Mouse (Mus musculus): ENCODE measurements at regions not wholly inside any gene's neighbourhood (a gene's known extent, or its start where the extent isn't known, plus 50 kb on each side); places are given as distances from the start of the nearest gene placed in this dataset.

GRCm38 (mm10) chr5:149911968-149912367 is 106.5 kb upstream of the Rxfp2 start:
- WGBS, result 84% methylated on average over 8 of the region's 8 CpGs
- Histone ChIP-seq H3K36me3 (ENCODE audit: control insufficient read depth, insufficient read depth, low read length) (no peaks in the 10 kb centered on the region), H3K27ac (ENCODE audit: low read length) (no peak overlapping the region), H3K4me2 (replicated peaks; ENCODE audit: low read depth, low read length) (no peak overlapping the region), H3K4me1 (ENCODE audit: control insufficient read depth, insufficient read depth, low read length) (0 out of 2 replicates have a peak, but pooled peaks cover 3% of the 10 kb centered on the region), H3K27me3 (ENCODE audit: control insufficient read depth, insufficient read depth, low read length) (no peaks in the 10 kb centered on the region), H3K4me3 (ENCODE audit: low read depth, low read length) (no peak overlapping the region), H3K9ac (replicated peaks; ENCODE audit: low read depth, low read length) (no peak overlapping the region), H3K9me3 (ENCODE audit: control insufficient read depth, low read depth, low read length) (no peaks in the 10 kb centered on the region)
- no peak for ATAC-seq (ENCODE audit: insufficient number of reproducible peaks, insufficient read depth, low FRiP score, low read depth)

GRCm38 (mm10) chr5:149915761-149916160 is 102.7 kb upstream of the Rxfp2 start:
- Histone ChIP-seq H3K27ac (ENCODE audit: low read length) (no peak overlapping the region), H3K27me3 (ENCODE audit: control insufficient read depth, insufficient read depth, low read length) (no peaks in the 10 kb centered on the region), H3K4me1 (ENCODE audit: control insufficient read depth, insufficient read depth, low read length) (no peaks in the 10 kb centered on the region), H3K4me2 (replicated peaks; ENCODE audit: low read depth, low read length) (no peak overlapping the region), H3K9me3 (ENCODE audit: control insufficient read depth, low read depth, low read length) (no peaks in the 10 kb centered on the region), H3K4me3 (ENCODE audit: low read depth, low read length) (no peak overlapping the region), H3K9ac (replicated peaks; ENCODE audit: low read depth, low read length) (no peak overlapping the region), H3K36me3 (ENCODE audit: control insufficient read depth, insufficient read depth, low read length) (no peaks in the 10 kb centered on the region)
- ATAC-seq (ENCODE audit: insufficient number of reproducible peaks, insufficient read depth, low FRiP score, low read depth), result no peak

DNA sequence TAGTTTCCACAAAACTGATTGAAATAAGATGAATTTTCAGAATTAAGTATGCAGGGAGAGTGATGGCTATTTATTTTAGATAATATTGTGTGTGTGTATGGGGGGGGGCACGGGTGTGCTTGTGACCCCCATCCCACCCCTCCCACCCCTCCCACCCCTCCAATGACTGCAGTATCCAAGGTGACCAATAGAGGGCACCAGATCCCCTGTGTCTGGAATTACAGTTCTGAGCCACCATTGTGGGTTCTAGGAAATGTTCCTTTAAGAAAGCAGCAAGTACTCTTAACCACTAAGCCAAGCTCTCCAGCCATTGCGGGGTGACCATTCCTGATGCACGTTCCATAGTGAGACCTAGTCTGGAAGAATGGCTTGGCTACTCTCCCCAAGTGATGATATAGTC is 101.1 kb upstream of the Rxfp2 start:
- H3K9ac ChIP-seq (replicated peaks; ENCODE audit: low read depth, low read length), result no peak overlapping the region
- H3K27me3 ChIP-seq (ENCODE audit: control insufficient read depth, insufficient read depth, low read length), result no peaks in the 10 kb centered on the region
- H3K4me1 ChIP-seq (ENCODE audit: control insufficient read depth, insufficient read depth, low read length), result no peaks in the 10 kb centered on the region
- H3K4me3 ChIP-seq (ENCODE audit: low read depth, low read length), result no peak overlapping the region
- no peaks in the 10 kb centered on the region for H3K9me3 ChIP-seq (ENCODE audit: control insufficient read depth, low read depth, low read length)
- H3K27ac ChIP-seq (ENCODE audit: low read length), result no peak overlapping the region
- no peak overlapping the region for H3K4me2 ChIP-seq (replicated peaks; ENCODE audit: low read depth, low read length)
- ATAC-seq (ENCODE audit: insufficient number of reproducible peaks, insufficient read depth, low FRiP score, low read depth), result no peak
- 30% methylated on average over 3 of the region's 3 CpGs for WGBS
- H3K36me3 ChIP-seq (ENCODE audit: control insufficient read depth, insufficient read depth, low read length), result no peaks in the 10 kb centered on the region

DNA sequence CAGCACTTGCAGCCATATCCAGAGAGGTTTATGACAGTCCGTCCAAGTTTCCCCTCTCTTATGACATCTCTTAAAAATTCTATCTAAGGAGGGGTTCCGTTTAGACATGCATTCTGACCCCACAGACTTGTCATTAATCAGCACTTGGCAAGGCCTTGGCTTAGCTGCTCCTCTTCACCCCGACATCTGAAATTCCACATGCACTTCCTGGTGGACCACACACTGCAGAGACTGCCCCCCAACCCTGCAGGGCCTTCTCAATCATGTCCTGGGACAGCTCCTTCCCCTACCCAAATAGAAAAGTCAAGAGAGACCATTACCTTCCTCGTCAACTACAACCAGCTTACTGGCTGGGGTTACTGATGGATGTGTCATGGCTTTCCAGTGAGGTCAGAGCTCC is 99.4 kb upstream of the Rxfp2 start:
- no peak overlapping the region for H3K4me3 ChIP-seq (ENCODE audit: low read depth, low read length)
- WGBS, result 41% methylated on average over 4 of the region's 4 CpGs
- H3K4me2 ChIP-seq (replicated peaks; ENCODE audit: low read depth, low read length), result no peak overlapping the region

GRCm38 (mm10) chr5:149920326-149920725 is 98.1 kb upstream of the Rxfp2 start:
- ATAC-seq (ENCODE audit: insufficient number of reproducible peaks, insufficient read depth, low FRiP score, low read depth), result no peak
- Histone ChIP-seq H3K9ac (replicated peaks; ENCODE audit: low read depth, low read length) (no peak overlapping the region), H3K4me3 (ENCODE audit: low read depth, low read length) (no peak overlapping the region), H3K27me3 (ENCODE audit: control insufficient read depth, insufficient read depth, low read length) (no peaks in the 10 kb centered on the region), H3K9me3 (ENCODE audit: control insufficient read depth, low read depth, low read length) (no peaks in the 10 kb centered on the region), H3K27ac (ENCODE audit: low read length) (no peak overlapping the region), H3K4me2 (replicated peaks; ENCODE audit: low read depth, low read length) (no peak overlapping the region), H3K4me1 (ENCODE audit: control insufficient read depth, insufficient read depth, low read length) (no peaks in the 10 kb centered on the region), H3K36me3 (ENCODE audit: control insufficient read depth, insufficient read depth, low read length) (no peaks in the 10 kb centered on the region)
- 82% methylated on average over 4 of the region's 4 CpGs for whole genome bisulfite sequencing

More for the DNA sequence above, 99.4 kb upstream of the Rxfp2 start:
- Histone ChIP-seq H3K9ac (replicated peaks; ENCODE audit: low read depth, low read length) (no peak overlapping the region), H3K36me3 (ENCODE audit: control insufficient read depth, insufficient read depth, low read length) (no peaks in the 10 kb centered on the region), H3K4me1 (ENCODE audit: control insufficient read depth, insufficient read depth, low read length) (no peaks in the 10 kb centered on the region), H3K27me3 (ENCODE audit: control insufficient read depth, insufficient read depth, low read length) (no peaks in the 10 kb centered on the region), H3K9me3 (ENCODE audit: control insufficient read depth, low read depth, low read length) (no peaks in the 10 kb centered on the region), H3K27ac (ENCODE audit: low read length) (no peak overlapping the region)
- no peak for ATAC-seq (ENCODE audit: insufficient number of reproducible peaks, insufficient read depth, low FRiP score, low read depth)

- no peaks in the 10 kb centered on the region for H3K36me3 ChIP-seq (ENCODE audit: control insufficient read depth, insufficient read depth, low read length)
- H3K4me1 ChIP-seq (ENCODE audit: control insufficient read depth, insufficient read depth, low read length), result no peaks in the 10 kb centered on the region
- H3K4me2 ChIP-seq (replicated peaks; ENCODE audit: low read depth, low read length), result no peak overlapping the region
- no peak overlapping the region for H3K27ac ChIP-seq (ENCODE audit: low read length)
- no peak for ATAC-seq (ENCODE audit: insufficient number of reproducible peaks, insufficient read depth, low FRiP score, low read depth)
- H3K9ac ChIP-seq (replicated peaks; ENCODE audit: low read depth, low read length), result no peak overlapping the region
- WGBS, result 88% methylated on average over 10 of the region's 10 CpGs
- H3K9me3 ChIP-seq (ENCODE audit: control insufficient read depth, low read depth, low read length), result no peaks in the 10 kb centered on the region
- H3K27me3 ChIP-seq (ENCODE audit: control insufficient read depth, insufficient read depth, low read length), result no peaks in the 10 kb centered on the region
- no peak overlapping the region for H3K4me3 ChIP-seq (ENCODE audit: low read depth, low read length)
Observed at GRCm38 (mm10) chr5:149924501-149924900, 94.0 kb upstream of the Rxfp2 start.

GRCm38 (mm10) chr5:149926786-149927185 is 91.7 kb upstream of the Rxfp2 start:
- H3K36me3 ChIP-seq (ENCODE audit: control insufficient read depth, insufficient read depth, low read length), result no peaks in the 10 kb centered on the region
- H3K4me3 ChIP-seq (ENCODE audit: low read depth, low read length), result no peak overlapping the region
- WGBS, result 67% methylated on average over 2 of the region's 2 CpGs
- no peaks in the 10 kb centered on the region for H3K4me1 ChIP-seq (ENCODE audit: control insufficient read depth, insufficient read depth, low read length)
- no peak overlapping the region for H3K27ac ChIP-seq (ENCODE audit: low read length)
- H3K27me3 ChIP-seq (ENCODE audit: control insufficient read depth, insufficient read depth, low read length), result no peaks in the 10 kb centered on the region
- no peak overlapping the region for H3K9ac ChIP-seq (replicated peaks; ENCODE audit: low read depth, low read length)
- no peak for ATAC-seq (ENCODE audit: insufficient number of reproducible peaks, insufficient read depth, low FRiP score, low read depth)
- no peaks in the 10 kb centered on the region for H3K9me3 ChIP-seq (ENCODE audit: control insufficient read depth, low read depth, low read length)
- H3K4me2 ChIP-seq (replicated peaks; ENCODE audit: low read depth, low read length), result no peak overlapping the region

GRCm38 (mm10) chr5:149931574-149932161 is 86.8 kb upstream of the Rxfp2 start:
- Histone ChIP-seq H3K4me2 (replicated peaks; ENCODE audit: low read depth, low read length) (no peak overlapping the region), H3K27ac (ENCODE audit: low read length) (no peak overlapping the region), H3K9me3 (ENCODE audit: control insufficient read depth, low read depth, low read length) (no peaks in the 10 kb centered on the region), H3K9ac (replicated peaks; ENCODE audit: low read depth, low read length) (no peak overlapping the region), H3K27me3 (ENCODE audit: control insufficient read depth, insufficient read depth, low read length) (no peaks in the 10 kb centered on the region), H3K4me1 (ENCODE audit: control insufficient read depth, insufficient read depth, low read length) (no peaks in the 10 kb centered on the region), H3K36me3 (ENCODE audit: control insufficient read depth, insufficient read depth, low read length) (no peaks in the 10 kb centered on the region), H3K4me3 (ENCODE audit: low read depth, low read length) (no peak overlapping the region)
- ATAC-seq (ENCODE audit: insufficient number of reproducible peaks, insufficient read depth, low FRiP score, low read depth), result no peak
- WGBS, result 62% methylated on average over 9 of the region's 9 CpGs

GRCm38 (mm10) chr5:149932220-149932619 is 86.3 kb upstream of the Rxfp2 start:
- Histone ChIP-seq H3K4me3 (ENCODE audit: low read depth, low read length) (no peak overlapping the region), H3K27me3 (ENCODE audit: control insufficient read depth, insufficient read depth, low read length) (no peaks in the 10 kb centered on the region), H3K36me3 (ENCODE audit: control insufficient read depth, insufficient read depth, low read length) (no peaks in the 10 kb centered on the region), H3K27ac (ENCODE audit: low read length) (no peak overlapping the region), H3K4me2 (replicated peaks; ENCODE audit: low read depth, low read length) (no peak overlapping the region), H3K9ac (replicated peaks; ENCODE audit: low read depth, low read length) (no peak overlapping the region), H3K9me3 (ENCODE audit: control insufficient read depth, low read depth, low read length) (no peaks in the 10 kb centered on the region), H3K4me1 (ENCODE audit: control insufficient read depth, insufficient read depth, low read length) (no peaks in the 10 kb centered on the region)
- ATAC-seq (ENCODE audit: insufficient number of reproducible peaks, insufficient read depth, low FRiP score, low read depth), result no peak
- WGBS, result 68% methylated on average over 4 of the region's 4 CpGs

Measured in stomach, embryonic 14.5 days (tissue).